Mouse (Mus musculus) hindbrain, postnatal 0 days (tissue): ENCODE results near the gene Mtss1l. TPM values are rescaled to one million over a fixed set of nuclear protein-coding genes. Genes with fewer than 3 reads are reported as not detected.
A peak's percentile ranks its signal among the peaks of the same experiment; 100 is the strongest.

ENCODE experiments used
- ATAC-seq: fragments of 200-750 bp; cut with Nextera tagmentation; 2 replicates; pipeline ENCODE4 v1.8.0; 2017; ENCODE audit warnings: mild to moderate bottlenecking, moderate TSS enrichment, moderate library complexity
- DNase-seq: peaks from one replicate; pipeline ENCODE4 v3.0.0-alpha.2; 2015; ENCODE audit warnings: low spot score
- H3K27ac ChIP-seq: fragments of 300-500 bp; sonication (generic); 2 replicates; pipeline ENCODE4 v1.5.1; 2014; ENCODE audit warnings: mild to moderate bottlenecking
- H3K27me3 ChIP-seq: fragments of 300-500 bp; sonication (generic); 2 replicates; pipeline ENCODE4 v1.6.1; 2014; ENCODE audit warnings: low read length, mixed read lengths; ENCODE audit not compliant: insufficient read depth
- H3K36me3 ChIP-seq: fragments of 300-500 bp; sonication (generic); 2 replicates; pipeline ENCODE4 v1.6.1; 2014; ENCODE audit warnings: low read length, mixed read lengths; ENCODE audit not compliant: insufficient read depth
- H3K4me1 ChIP-seq: fragments of 300-500 bp; sonication (generic); 2 replicates; pipeline ENCODE4 v1.6.1; 2014; ENCODE audit warnings: antibody characterized with exemption, low read length, mixed read lengths; ENCODE audit not compliant: insufficient read depth
- H3K4me2 ChIP-seq: fragments of 300-500 bp; sonication (generic); 2 replicates; pipeline ENCODE4 v1.6.1; 2014; ENCODE audit warnings: low read depth, mild to moderate bottlenecking, low read length, moderate library complexity, mixed read lengths
- H3K4me3 ChIP-seq: fragments of 300-500 bp; sonication (generic); 2 replicates; pipeline ENCODE4 v1.5.1; 2014; ENCODE audit warnings: low read length
- H3K9ac ChIP-seq: fragments of 300-500 bp; sonication (generic); replicated peaks from 2 replicates; pipeline ENCODE4 v1.6.1; 2014; ENCODE audit warnings: mild to moderate bottlenecking, low read length, moderate library complexity, mixed read lengths
- H3K9me3 ChIP-seq: fragments of 300-500 bp; sonication (generic); 2 replicates; pipeline ENCODE4 v1.6.1; 2016; ENCODE audit warnings: low read length, mixed read lengths
- CTCF ChIP-seq: IDR thresholded peaks from 2 replicates; pipeline ENCODE4 v1.5.1; 2016; ENCODE audit warnings: antibody characterized with exemption, control low read depth, low read depth
- WGBS: fragments of 180-500 bp; shearing (Covaris S2); extraction: QIAGEN DNeasy Blood & Tissue Kit; methylation state at CpG from one replicate; pipeline ENCODE4 v1.1.7; 2014; 5-methylcytosine and 5-hydroxymethylcytosine counted together
- polyA plus RNA-seq: library from polyadenylated mRNA; unstranded; fragments of >200 nt; fragmentation: Nextera tagmentation; extraction: Ambion mirVana; gene quantifications from 2 replicates; pipeline ENCODE4 v1.2.1, GENCODE M21; 2015
- total RNA-seq: library from RNA; depleted of rRNA; stranded (reverse); fragments of >200 nt; gene quantifications from 2 replicates; pipeline ENCODE4 v1.2.3, GENCODE M21; 2014

The Mtss1l gene
- total and polyA plus RNA-seq, 2 experiments from 2014 or later = 32.9 to 81.0 TPM

GRCm38 (mm10) chr8:110704103-110704502, 17.2 kb upstream of the Mtss1l start:
- WGBS = 75% methylated on average over 3 of the region's 3 CpGs
- no peak for TF ChIP-seq CTCF
- DNase-seq (no peak), ATAC-seq (no peak)
- Histone ChIP-seq H3K9ac (no peak overlapping the region), H3K9me3 (no peaks in the 10 kb centered on the region), H3K4me3 (no peak overlapping the region), H3K4me1 (peaks cover 43% of the 10 kb centered on the region), H3K4me2 (no peak overlapping the region), H3K27ac (0 out of 2 replicates have a peak overlapping the region, but pooled peaks have one; percentile 55), H3K36me3 (no peaks in the 10 kb centered on the region), H3K27me3 (no peaks in the 10 kb centered on the region)

DNA sequence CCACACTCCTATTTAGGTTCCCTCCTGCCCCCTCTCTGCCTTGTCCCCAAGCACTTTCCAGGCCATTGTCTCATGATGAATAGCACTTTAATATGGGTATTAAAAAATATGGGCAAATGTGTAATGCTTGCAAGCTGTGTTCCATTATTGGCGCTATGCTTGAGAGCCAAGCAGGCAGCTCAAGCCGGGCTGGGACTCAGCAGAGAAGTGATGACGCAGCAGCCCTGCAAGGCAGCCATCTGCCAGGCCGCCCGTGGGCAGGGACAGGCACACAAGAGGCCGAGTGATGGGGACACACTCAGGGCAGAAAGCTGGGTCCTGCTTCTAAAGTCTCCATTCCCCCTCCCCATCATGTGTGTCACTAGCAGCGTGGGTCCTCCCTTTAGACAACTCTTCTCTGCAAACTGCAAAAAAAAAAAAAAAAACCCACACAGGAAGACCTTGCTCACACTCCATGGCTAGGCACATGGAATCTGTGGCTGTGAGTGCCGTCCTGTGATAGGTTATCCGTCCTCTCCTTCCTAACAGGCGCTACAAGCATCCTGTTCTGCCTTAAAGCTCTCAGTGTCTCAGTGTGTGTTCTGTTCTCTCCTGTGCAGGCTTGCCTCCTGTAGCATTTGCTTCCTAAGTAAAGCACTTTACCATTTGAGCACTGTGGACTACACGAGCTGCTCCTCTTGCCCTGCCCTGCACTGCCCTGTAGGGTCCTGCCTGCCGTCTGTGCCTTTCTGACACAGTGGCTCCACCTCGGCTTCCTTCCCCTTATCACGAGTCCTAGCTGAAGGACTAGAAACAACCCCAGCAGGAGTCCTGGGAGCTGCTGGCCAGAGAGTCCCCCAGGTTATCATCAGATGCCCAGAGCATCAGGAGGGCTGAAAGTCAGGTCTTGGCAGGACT, 15.6 kb upstream of the Mtss1l start:
- H3K4me1 ChIP-seq = peaks cover 40% of the 10 kb centered on the region
- TF ChIP-seq CTCF = no peak; the same call in 1 of the 2 replicates
- H3K9me3 ChIP-seq = no peaks in the 10 kb centered on the region
- ATAC-seq (peak; percentile 57), DNase-seq (peak; percentile 72)
- H3K27me3 ChIP-seq = no peaks in the 10 kb centered on the region
- no peak overlapping the region for H3K9ac ChIP-seq
- peak overlapping the region; percentile 66 for H3K27ac ChIP-seq
- H3K4me2 ChIP-seq = no peak overlapping the region
- WGBS = 44% methylated on average over 14 of the region's 14 CpGs
- H3K36me3 ChIP-seq = no peaks in the 10 kb centered on the region
- H3K4me3 ChIP-seq = no peak overlapping the region

GRCm38 (mm10) chr8:110706288-110706870, 14.9 kb upstream of the Mtss1l start:
- Histone ChIP-seq H3K4me3 (no peak overlapping the region), H3K9ac (no peak overlapping the region), H3K4me2 (no peak overlapping the region), H3K4me1 (peaks cover 43% of the 10 kb centered on the region), H3K9me3 (no peaks in the 10 kb centered on the region), H3K27ac (peak overlapping the region; percentile 66; the same call in 1 of the 2 replicates), H3K36me3 (no peaks in the 10 kb centered on the region), H3K27me3 (no peaks in the 10 kb centered on the region)
- no peak for TF ChIP-seq CTCF
- no peak for ATAC-seq
- WGBS = 89% methylated on average over 3 of the region's 3 CpGs
- no peak for DNase-seq

- H3K27ac ChIP-seq = no peak overlapping the region
- no peak for ATAC-seq
- no peak overlapping the region for H3K4me3 ChIP-seq
- no peaks in the 10 kb centered on the region for H3K27me3 ChIP-seq
- H3K9me3 ChIP-seq = no peaks in the 10 kb centered on the region
- DNase-seq = peak; percentile 59
- H3K4me1 ChIP-seq = peaks cover 27% of the 10 kb centered on the region
- H3K4me2 ChIP-seq = no peak overlapping the region
- WGBS = 43% methylated on average over 11 of the region's 11 CpGs
- no peak for TF ChIP-seq CTCF
- no peak overlapping the region for H3K9ac ChIP-seq
- H3K36me3 ChIP-seq = peaks cover 15% of the 10 kb centered on the region
Measured at GRCm38 (mm10) chr8:110708429-110708828, 12.8 kb upstream of the Mtss1l start.

GRCm38 (mm10) chr8:110710593-110710992, 10.7 kb upstream of the Mtss1l start:
- no peak for TF ChIP-seq CTCF
- Histone ChIP-seq H3K4me3 (no peak overlapping the region), H3K4me1 (peaks cover 16% of the 10 kb centered on the region), H3K9me3 (no peaks in the 10 kb centered on the region), H3K4me2 (no peak overlapping the region), H3K9ac (no peak overlapping the region), H3K27ac (peak overlapping the region; percentile 68; the same call in 1 of the 2 replicates), H3K27me3 (no peaks in the 10 kb centered on the region), H3K36me3 (peaks cover 18% of the 10 kb centered on the region)
- ATAC-seq = no peak
- WGBS = 54% methylated on average over 3 of the region's 3 CpGs
- DNase-seq = no peak

DNA sequence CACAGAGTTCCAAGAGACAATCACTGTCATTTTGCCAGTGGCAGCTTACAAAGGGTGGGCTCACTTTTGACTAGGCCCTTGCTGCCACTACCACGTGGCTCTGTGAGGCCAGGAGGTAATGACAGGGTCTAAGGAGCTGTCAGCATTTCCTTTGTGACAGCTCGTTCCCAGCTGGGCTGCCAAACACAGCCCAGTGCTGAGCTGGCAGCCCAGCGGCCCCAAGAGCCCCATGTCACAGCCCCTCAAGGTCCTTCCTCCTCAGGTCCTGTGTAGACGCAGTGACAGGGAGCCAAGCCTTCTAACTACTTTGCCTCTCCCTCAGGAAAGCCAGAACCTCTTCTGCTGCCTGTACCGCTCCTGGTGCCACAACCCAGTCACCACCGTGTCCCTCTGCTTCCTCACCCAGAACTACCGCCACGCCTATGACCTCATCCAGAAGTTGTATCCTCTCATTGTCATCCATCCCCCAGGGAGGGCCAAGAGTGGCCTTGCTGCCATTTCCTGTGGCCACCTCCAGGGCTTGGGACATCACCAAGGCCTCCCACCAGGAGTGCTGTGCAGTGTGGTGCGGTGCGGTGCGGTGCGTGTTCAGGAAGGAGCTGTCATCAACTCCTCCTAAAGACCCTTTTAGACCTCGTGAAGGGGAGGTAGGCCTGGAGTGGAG, 9.9 kb upstream of the Mtss1l start:
- H3K4me1 ChIP-seq = peaks cover 23% of the 10 kb centered on the region
- H3K4me3 ChIP-seq = no peak overlapping the region
- peak; percentile 65 for DNase-seq
- H3K27ac ChIP-seq = peak overlapping the region; percentile 68
- H3K9ac ChIP-seq = 0 out of 2 replicates have a peak overlapping the region, but pooled peaks have one; percentile 9
- H3K9me3 ChIP-seq = no peaks in the 10 kb centered on the region
- peak; percentile 65 for ATAC-seq
- H3K4me2 ChIP-seq = no peak overlapping the region
- 62% methylated on average over 13 of the region's 13 CpGs for WGBS
- no peaks in the 10 kb centered on the region for H3K27me3 ChIP-seq
- TF ChIP-seq CTCF = no peak
- peaks cover 18% of the 10 kb centered on the region for H3K36me3 ChIP-seq
